Mouse (Mus musculus) spleen, adult 18-20 months (tissue): ENCODE data around the gene Lsg1.

Experiments
- DNase-seq, 2 experiments: peaks; one replicate each; pipeline ENCODE4 v3.0.0; 2022; ENCODE audit warnings: mixed read lengths in 2 of 2

The Lsg1 gene

DNA sequence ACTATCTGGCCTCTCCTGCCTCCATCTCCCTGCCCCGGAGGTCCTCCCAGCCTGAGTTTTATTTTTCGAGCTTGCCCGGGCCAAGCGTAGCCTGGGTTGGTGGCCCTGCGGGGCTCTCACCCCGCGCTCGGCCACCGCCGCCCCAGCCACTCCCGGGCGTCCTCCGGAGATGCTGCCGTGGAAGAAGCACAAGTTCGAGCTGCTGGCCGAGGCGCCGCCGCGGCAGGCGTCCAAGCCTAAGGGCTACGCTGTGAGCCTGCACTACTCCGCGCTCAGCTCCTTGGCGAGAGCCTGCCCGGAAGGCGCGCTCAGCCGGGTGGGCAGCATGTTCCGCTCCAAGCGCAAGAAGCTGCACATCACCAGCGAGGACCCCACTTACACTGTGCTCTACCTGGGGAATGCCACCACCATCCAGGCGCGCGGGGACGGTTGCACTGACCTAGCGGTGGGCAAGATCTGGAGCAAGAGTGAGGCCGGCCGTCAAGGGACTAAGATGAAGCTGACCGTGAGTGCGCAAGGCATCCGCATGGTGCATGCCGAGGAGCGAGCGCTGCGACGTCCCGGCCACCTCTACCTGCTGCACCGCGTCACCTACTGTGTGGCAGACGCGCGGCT, 13.1 kb upstream of the Lsg1 start:
- peak; percentile 45 to 58 for DNase-seq

DNA sequence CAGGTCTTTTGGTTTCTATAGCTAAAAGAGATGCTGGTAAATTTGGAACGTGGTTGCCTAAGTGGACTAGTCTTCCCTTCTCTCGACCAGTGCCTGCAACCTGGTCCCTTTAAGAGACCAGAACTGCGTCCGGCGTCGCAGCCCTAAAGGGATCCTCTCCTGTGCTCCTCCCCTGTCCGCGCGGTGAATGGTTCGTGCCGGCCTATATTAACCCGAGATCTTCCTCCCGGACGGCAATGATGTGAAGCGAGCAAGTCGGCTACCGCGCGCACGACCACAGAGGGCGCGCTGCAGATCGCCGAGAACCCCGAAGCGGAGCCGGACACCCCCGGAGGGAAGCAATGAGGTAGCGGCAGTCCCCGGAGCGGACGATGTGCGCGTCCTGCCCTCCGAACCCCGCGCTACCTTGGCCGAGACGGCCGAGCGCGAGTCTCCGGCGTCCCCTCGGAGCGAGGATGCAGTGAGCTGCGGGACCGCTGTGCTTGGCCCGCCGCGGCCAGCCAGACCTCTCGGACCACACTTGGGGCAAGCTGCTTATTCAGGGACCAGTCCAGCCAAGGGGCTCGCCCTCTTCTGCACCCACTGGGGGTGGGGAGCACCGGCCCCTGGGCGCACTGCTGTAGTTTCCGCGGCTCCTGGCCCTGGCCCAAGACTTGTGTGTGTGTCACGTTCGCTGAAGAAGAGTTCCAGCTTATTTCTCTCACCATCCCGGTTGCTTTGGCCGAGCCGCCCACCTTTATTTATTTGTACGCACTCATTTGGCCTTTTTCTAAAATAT, 12.3 kb upstream of the Lsg1 start, which contains the start of gene Fam43a:
Gene Fam43a (plus strand): TSS at position 233 of the 778 bp plus-strand sequence.
- DNase-seq, result peak; percentile 91 to 94

DNA sequence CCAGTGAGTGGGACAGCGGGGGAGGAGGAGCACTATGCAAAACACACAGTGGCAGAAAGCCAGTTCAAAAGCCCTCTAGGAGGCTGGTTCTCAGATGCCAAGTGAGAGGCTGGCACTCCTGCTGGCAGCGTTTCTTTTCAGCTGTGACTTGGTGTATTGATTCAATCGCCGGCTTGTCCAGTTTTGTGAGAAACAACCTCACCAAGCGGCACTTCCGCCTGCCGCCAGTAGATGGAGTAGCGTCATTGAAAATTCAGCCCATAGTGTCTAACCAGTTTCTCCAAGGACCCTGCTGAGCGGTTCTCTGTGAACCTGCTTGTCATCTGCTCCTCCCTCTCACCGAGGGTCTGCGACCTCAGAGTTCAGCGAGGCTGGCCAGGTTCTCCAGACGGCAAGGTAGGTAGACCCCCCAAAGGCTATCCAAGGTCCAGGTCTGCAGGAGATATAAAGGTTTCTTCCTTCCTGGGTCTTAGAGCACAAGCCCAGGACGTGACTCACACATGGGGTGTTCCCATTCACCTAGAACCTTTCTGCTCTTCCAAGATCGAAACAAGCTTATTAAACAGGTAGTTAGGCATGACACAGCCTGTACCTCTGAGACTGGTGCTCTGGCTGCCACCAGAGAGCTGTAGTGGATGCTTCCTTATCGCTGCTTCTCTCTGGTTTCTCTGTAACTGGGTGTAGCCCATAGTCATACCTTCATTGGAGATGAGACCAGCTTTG, 9.7 kb upstream of the Lsg1 start:
- DNase-seq, result peak; percentile 73 to 91

DNA sequence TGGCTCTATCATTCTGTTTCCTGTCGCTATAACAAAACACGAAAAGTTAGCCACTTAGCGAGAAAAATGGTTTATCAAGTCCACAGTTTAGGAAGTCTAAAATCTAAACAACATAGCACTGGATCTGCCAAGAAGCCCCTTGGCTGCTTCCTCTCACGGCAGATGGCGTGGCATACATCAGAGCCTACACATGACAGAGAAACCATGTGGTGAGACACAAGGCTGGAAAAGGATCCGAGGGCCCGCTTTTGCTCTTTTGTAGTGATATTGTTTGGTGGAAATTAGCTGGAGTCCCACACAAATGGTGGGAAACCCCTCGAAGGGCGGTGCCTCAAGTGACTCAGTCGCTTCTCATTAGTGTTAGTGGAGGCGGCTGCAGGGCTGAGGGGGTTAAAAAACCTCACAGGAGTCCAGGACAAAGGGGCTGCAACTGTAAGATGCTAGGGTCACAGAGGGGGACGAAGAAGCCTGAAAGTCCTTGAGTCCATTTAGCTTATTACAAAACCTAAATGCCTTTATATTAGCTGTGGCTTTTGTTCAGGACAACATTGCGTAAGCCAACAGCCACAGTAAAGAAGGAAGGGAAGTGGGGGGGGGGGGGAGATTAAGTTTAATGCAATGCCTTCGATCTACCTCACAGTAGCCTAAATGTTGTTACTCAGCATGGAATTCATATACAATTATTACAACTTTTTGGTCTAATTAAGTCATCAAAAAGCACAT, 8.6 kb upstream of the Lsg1 start:
- no peak for DNase-seq

DNA sequence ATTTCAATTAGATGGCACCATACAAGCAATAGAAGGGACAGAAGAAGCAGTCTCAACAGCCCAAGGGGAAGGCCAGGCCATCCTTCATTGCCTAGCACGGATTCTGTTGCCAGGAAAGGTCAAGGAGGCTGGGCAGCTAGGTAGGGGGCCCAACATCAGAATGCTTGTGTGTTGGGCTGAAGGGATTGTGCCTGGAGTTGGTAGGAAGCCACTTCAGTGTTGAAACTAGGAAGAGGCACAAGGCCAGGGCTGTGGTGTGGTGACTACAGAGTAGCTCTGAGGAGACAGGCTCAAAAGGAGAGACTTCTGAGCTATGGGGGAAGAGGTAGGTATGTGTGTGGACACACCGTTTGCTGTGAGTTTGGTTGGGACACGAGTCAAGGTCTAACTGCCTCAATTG, 8.0 kb upstream of the Lsg1 start:
- DNase-seq, result no peak

DNA sequence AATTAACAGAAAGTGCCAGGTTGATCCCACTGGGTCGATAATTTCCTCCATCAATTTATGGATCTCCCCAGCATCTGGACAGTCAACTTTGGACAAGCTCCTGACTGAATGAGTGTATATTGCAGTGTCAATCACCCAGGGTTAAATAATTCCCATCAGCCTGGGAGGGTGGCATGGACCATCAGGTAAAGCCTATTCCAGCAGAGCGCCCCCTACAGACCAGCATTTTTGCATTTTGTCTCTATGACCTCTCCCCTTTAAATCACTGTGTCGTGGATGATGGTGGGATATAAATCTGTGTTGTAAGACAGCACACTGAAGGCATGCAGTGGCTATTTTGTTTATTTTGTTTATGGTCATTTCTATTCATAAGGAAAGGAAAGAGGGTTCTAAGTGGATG, 4.6 kb upstream of the Lsg1 start:
- DNase-seq, result no peak

DNA sequence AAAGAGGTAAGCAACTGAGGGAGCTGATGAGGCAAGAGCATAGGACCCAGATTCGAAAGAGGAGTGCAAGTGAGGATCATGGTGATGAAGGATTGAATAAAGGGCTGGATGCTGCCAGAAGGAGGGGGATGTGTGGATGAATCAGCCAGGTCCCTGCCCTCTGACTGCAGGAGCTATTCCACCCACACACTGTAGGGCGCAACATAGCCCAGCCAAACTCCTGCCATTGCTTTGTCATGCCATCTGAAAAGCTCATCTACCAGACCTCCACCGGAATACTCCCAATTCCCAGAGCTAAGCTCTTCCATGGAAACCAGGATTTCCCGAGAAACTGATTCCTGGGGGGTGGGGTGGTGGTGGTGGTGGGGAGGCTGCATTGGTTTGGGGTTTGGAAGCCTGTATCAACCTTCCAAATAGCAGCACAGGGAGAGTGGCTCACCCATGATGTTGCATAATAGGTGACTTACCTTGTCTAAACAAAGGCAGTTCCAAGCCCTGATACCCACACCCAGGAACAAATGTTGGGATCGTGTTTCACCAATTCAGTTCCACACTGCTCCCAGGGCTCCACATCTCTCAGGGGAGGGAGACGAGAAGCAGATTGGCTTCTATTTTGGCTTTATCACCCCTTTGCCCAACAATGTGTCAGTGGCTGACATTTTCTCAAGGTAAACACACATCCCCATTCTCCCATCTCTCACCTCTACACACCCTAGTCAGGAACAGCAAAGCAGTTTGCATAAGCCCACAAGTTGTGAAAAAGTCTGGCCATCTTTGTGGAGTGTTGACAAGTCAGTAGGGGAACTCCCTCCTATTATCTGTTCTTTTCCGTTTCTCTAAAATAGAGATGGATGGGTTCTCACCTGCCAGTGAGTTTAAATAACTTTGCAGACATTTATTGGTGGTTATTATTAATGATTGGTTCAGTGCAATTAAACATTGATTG, 3.1 kb upstream of the Lsg1 start:
- no peak for DNase-seq

DNA sequence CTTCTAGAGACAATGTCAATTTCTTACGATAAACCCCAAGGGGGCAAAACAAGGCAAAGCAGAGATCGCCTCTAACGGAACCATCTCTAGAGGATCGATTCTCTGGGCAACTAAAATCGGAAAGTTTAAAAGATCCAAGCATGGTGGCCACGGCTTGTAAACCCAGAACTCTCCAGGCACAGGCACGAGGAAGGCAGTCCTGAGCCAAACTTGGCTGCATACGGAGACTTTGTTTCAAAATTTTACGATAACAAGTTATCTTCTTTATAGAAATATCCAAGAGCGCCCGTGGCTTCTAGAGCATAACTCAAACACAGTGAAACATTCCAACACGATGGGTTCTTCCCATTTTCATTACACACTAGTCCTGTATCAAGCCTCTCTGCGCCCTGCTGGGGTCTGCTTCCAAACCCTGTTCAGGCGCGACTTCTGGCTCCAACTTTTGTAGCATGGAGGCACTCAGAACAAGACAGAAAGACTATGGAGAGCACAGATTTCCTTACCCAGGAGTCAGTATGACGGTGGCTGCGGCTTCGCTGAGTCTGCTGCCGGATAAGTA, 378 bp downstream of the Lsg1 start:
- DNase-seq, result no peak

DNA sequence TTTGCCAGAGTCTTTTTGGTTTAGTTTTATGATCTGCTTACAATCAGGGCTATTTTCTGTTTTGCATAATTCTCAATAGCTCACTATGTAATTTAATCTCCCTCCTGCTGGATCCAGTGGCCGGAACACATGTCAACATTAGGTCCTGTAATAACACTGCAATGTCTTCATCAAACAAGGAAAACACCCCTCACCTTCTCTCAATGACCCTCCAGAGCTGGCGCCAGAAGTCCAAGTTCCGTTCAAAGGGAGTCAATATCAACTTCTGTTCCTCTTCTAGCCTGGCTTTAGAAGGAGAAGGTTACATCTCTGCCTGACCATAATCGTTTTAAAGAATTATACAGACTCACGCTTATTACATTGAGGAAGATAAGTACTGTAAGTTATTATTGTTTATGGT, 6.6 kb downstream of the Lsg1 start:
- DNase-seq, result no peak

DNA sequence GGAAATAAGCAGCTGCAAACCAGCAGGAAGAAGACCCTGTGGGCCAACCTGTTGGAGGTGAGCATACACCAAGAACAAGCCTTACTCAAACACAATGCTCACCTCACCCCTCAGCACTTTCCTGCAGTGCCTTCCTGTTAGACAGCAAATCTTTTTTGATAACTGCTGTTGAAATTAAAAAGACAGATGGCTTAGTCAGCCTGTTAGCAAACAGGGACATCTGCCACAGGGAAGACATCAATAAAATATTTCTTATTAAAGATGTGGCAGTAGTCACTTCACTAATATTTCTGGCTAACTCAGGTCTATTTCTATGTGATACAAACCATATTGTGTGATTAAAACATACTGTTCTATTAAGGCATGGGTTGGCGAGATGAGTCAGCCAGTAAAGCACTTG, 11.0 kb downstream of the Lsg1 start:
- no peak for DNase-seq

DNA sequence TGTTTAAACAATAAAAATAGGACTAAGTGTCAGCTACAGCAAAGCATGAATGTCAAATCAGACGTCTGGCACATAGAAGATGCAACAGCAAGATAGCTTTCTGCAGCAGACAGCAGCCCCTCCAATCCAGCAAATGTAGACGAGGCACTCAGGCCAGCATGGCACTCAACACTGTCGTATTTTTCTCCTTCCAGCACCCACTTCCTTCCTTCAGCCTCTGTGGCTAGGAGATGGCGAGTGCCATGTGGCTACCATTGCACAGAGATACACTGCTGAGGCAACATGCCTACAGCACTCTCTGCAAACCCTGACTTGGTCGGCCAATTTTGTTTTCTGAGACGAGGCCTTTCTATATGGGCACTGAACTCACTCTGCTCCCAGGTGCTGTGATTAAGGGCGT, 11.6 kb downstream of the Lsg1 start:
- DNase-seq, result no peak

DNA sequence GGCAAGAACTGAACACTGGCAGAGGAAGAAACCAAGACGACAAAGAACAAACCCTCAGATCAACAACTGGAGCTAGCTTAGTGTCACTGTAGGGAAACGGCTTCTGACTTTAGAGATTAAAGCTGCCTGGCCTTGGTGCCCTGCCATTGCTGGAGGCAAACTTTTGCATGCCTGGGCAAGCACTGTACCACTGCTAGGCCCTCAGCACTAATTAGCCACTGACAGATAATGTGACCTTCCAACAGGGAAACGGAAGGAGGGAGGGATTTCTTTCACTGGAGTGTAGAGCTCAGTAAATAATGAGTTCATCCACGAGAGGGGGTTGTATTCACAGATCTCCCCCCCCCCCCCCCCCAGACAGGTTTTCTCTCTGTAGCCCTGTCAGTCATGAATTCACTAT, 15.2 kb downstream of the Lsg1 start:
- DNase-seq, result no peak

DNA sequence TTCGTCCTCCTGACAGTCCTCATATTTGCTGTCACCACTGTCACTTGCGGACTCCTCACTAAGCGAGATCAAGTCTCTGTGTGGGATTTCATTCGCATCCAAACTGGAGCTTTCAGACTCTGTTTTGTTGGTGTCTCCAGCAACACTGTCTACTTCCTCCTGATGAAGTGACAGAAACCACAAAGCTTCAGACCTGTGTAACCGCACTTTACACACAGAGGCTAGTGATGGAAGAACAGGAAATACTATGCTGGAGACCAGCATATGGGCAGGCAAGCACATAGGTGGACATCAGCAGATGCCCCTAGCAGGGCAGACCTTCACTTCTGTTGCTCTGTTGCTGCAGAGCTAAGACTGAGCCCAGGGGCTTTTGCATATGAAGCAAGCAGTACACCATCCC, 16.0 kb downstream of the Lsg1 start:
- no peak for DNase-seq

DNA sequence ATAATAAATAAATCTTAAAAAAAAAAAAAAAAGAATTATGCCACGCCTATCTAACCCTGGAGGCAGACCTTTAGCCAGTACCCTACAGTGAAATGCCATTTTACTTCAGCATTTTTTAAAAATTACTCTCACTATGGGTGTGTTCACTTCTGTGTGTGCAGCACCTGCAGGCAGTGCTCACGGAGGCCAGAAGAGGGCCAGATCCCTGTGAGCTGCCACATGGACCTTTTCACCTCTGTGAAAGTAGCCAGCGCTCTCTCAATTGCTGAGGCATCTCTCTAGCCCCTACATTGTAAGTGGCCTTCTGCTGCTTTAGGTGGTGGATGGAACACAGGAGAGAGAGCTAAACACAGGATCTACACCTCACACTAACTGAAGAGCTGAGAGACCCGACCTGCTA, 17.2 kb downstream of the Lsg1 start:
- DNase-seq, result no peak

DNA sequence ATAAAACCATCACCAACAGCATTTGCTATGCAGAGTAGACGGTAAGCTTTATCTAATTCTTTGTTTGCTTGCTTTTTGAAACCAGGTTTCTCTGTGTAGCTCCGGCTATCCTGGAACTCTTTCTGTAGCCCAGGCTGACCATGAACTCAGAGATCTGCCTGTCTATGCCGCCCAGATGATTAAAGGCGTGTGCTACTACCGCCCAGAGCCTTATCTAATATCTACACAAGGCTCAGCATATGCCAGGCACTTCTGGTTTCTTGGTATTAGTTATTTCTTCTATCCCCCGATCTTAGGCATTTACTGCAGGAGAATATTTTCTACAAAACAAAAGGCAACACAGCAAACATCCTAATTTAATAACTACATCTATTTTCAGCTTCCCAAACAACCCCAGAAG, 21.8 kb downstream of the Lsg1 start:
- DNase-seq, result no peak

DNA sequence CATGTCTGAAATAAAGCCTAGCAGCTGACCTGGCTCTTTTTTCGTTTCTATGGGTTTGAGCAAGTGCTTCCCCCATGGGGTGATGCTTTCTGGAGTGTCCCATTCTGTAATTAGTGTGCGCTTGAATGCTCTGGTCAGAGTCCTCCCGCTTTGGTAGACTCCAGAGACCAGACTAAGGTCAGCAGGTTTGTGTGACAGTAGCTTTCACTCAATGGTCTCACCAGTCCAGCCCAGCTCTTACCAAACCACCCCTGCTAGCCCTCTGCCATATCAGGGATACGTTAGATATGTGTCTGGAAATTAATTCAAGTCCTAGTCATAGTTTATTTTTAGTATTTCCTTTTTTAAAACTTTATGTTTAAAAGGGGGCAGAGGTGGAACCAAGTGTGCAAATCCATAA, 26.8 kb downstream of the Lsg1 start:
- no peak for DNase-seq

DNA sequence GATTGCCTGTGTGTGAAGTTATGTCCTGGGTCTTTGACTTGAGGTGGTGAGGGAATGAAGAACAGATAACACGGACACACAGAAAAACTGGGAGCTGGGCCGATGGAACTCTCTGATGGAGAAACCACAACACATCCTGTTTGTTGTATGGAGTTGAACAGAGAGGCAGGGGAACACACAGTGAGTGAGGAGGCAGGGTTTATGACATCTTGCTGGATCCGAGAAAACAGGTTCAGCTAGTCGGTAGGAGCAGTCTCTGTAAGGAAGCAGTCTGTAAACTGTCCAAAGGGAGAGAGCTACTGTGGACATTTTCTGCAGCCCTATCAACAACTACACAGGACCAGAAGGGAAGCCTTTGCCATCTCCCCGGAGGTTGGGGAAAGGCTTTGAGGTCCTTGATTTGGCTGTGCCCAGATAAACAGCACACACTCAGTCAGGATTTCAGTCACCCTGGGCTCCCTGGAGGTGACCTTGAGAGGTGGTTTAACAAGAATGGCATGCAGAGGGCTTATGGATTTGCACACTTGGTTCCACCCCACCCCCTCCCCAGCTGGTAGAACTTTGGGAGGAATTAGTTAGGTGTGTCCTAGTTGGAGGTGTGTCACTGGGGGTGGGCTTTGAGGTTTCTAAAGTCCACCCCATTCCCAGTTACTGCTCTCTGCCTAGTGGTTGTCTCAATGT, 27.9 kb downstream of the Lsg1 start:
- DNase-seq, result no peak

DNA sequence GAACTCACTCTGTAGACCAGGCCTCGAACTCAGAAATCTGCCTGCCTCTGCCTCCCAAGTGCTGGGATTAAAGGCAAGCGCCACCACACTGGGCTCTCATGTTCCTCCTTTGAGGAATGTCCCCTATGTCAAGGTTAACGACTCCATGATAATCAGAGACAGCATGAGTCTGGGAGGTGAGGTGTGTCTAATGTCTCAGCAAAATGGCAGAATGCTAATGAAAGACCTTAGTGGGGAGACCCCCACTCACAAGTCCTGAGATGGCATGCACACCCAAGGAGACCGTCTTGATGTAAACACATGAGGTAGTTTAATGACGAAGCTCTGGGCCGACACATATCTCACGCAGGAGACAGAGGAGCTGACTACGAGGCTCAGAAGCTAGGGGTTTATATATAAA, 33.3 kb downstream of the Lsg1 start:
- no peak for DNase-seq

DNA sequence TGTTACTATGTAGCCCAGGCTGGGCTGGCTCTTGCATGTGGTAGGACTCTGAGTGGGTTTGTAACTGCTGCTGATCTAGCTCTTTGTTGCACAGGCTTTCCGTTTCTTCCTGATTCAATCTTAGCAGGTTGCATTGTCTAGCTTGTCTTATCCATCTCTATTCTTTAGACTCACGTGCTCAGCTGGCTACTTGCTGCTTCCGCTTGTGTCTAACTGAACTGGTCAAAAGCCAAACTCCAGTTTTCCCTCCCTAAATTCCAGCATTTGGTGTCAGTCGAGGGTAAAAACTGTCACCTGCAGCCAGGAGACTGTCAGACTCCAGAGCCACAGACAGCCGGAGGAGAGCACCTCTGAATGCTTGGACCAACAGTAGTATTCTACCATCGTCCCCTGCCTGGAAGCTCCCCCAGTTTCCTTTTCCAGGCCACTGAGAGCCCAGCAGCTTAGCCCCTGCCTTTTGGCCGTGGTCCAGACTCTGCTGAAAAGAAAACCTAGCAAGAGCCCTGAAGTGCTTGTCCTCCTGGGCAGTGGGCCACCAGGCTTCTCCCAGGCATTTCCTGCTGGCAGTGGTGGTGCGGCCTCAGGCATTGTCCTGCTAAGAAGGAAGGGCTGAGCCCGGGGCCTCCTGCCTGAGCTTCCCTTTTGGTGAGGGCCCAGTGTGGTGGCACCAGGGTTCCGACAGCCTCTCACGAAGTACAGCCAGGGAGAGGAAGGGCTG, 34.6 kb downstream of the Lsg1 start:
- peak in 1 of 2 experiments; percentile 19 for DNase-seq

DNA sequence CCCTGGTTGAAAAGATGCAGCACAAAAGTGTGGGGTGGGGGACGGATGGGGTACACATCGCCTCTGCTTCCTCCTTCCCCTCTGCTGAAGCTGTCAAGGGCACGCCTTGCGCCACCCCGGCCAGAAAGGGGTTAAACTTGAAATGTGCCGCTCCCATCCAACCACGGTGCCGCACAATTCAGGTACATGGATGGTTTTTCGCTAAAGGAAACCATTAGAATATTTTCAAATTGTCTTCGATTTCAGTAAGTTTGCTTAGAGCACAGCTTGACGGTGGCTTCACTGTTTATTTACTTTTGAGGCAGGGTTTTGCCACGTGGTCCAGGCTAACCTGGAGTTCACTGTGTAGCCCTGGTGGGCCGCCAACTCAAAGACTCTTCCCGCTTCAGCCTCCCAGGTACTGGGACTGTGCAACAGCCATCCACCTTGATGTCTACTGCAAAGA, 36.6 kb downstream of the Lsg1 start, which contains the start of gene Tmem44:
Gene Tmem44 (minus strand): TSS at position 95 of the 445 bp plus-strand sequence.
- DNase-seq, result no peak
